Mouse (Mus musculus) lung, postnatal 4 days (tissue): ENCODE measurements around the gene Nsmce4a.

ENCODE experiments used
- DNase-seq, 2 experiments: peaks; one replicate each; pipeline ENCODE4 v3.0.0; 2021

Nsmce4a gene

DNA sequence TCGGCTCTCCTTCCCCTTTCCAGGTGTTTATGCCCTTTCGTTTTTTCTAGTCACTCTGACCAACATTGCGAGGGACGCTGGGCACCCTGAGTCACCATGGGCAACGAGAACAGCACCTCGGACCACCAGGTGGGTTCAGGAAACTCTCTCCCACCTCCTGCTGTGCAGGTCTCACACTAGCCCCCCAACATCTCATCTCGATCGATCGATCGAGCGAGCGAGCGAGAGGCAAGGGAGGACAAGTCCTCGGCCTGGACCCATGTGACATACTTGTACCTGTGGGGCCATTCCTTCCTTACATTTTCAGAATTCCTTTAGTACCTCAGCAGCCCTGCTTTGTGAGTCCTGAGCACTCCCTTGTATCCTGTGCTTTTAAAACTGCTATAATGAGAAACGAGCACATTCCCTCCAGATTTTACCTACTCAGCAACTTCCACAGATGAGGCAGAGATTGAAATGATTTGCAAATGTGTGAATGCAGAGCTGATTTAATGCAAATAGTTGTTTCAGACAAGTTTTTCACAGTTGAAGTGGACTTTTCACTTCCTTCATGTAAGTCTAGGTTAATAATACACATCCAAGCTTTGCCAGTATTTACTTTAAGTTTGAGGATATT is 4.6 kb upstream of the Nsmce4a start, which contains the start of gene Tacc2:
Gene Tacc2 (plus strand): TSS at position 51 of the 616 bp plus-strand sequence.
- no peak for DNase-seq

DNA sequence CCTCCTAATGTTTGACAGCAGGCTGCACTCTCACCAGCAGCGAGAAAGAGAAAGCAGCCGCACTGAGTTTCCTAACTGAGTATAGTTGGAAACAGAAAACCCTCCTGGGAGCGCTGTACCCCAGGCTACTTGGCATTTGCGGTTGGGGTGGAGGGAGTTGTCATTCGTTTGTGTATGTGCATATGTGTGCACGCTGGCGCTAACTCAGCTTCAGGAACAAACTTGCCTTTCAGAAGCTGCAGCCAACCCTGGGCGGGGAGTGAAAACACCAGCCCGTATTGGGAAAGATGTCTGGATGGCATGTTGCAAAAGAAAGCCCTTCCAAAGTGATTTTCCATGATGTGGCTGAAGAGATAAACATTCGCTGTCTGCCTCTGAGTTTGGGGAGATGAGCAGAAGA is 4.1 kb upstream of the Nsmce4a start:
- DNase-seq, result peak; percentile 66 to 84

DNA sequence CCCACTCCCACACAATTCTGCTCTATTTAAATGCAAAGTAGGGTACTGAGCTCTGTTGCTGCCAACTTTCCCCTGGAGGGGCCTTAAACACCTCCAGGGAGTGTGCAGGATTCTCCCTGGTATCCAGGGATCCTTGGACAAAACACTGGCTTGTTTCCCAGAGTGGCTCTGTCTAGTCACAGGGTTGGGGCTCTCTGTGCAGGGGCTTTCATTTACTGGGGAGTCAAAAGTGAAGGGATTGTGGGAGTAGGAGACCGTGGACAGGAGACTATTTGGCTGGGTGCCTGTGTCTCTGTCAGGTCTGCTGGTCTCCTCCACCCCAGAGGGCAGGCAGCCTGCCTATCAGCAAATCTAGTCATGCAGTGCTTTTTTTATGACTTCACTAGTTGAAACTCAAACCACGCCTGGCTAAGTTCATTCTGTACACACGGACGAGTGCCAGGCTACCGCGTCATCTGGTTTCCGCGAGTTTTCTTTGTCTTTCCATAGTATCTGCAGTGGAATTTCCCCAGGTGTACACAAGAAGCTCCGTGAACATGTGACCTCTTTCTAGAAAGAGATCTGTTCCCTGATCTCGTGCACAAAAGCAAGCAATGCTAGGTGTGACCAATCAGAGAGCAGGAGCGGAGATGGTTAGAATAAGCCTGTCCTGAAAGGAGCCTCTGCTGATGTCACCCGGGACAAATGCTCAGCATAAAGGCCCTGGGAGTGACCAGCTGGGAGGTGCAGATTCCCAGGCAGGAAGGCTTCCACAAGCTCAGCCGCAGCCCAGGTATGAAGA is 1.5 kb upstream of the Nsmce4a start:
- peak; percentile 50 to 69 for DNase-seq

DNA sequence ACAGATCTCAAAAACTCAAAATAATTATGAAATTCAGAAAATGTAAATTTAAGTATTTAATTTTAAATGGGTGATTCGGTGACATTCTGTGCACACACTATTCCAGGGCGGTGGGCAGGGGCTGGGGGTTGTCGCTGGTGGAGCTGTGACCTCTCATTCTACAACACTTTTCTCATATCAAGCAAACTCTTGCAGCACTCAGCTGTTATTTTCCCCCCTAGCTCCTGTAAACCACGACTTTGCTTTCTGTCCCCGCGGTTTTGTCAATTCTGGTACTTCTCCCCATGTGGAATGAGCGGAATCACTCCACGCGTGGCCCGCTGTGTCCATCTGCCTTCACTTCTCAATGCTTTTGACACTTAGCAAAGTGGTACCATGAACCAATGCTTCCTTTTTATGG is 828 bp upstream of the Nsmce4a start:
- no peak for DNase-seq

DNA sequence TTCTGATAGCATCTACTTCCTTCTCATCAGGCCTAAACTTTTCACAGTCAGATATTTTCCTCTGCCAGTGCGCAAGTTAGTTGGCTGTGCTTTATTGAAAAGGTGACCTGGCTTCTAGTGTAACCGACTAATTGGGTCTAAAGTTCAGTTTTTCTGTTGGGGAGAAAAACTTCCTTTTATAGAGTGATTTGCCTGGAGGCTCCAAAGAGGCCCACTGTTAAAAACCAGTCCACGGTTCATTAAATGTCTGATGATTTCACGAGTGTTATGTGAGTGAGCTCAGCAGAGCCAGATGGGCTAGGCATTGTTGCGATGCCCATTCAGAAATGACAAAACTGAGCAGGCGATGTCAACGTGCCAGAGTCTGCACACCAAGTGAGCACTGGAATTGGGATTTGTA is 2.4 kb downstream of the Nsmce4a start:
- DNase-seq, result no peak

DNA sequence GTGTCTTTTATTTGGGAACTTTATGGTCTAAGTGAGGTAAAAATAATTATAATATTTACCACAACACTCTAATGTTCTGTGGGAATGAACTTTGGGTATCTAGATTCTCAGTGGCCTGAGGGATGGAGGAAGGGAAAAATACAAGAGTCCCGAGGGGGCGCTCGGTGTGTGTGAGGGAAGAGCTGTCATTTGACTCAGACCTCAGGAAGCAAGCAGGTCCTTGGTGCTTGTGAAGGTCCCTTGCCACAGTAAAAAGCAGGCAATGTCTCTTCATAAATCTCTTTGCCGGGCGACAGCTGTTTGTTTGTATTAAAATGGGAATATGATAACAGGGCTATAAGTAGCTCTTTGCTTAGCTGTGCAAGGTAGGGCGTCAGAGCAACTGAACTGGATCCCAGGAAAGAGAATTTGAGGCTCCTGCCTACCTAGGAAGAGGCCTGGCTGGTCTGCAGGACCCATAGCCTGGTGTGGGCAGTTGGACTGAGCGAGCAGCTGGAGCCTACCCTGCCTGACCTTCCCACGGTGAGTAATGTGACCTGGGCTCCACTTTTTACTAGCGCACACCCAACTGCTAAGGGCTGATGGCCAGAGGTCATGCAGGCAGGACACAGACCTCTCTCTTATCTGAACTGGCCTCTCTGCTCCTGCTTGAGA is 4.0 kb downstream of the Nsmce4a start:
- DNase-seq, result no peak

DNA sequence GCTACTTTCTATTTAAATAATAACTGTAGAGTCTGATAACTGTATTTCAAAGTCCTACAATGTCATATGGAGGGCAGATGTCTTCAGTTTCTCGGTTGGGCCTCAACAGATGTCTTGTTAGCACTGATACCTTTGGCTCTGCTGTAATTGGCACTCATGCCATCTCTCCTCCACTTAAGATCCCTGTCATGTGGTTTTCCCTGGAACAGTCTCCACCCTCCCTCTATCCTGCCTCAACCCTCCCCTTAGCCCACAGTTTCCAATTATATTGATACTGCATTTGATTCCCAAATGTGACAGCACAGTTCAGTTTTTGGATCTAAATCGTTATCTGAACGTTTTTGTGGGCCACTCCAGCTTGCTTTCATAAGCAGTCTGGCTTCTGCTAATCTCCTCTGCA is 8.3 kb downstream of the Nsmce4a start:
- no peak for DNase-seq

DNA sequence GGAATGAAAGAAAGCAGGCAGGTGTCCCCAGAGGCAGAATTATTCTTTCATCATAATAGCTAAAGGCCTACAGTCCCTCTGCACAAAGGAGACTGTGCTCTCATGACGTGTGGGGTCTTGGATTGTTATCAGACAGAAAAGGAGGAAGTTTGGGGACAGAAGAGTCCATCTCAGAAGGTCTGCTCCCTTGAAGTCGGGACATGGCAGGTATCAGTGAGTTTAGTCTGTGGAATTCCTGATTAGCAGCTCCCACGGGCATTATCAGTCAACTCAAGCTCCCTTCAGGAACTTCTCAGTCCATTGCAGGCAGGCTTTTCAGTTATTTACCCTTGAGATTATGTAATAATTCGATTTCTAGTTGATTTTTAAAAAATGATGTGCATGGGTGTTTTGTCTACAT is 9.0 kb downstream of the Nsmce4a start:
- no peak for DNase-seq

DNA sequence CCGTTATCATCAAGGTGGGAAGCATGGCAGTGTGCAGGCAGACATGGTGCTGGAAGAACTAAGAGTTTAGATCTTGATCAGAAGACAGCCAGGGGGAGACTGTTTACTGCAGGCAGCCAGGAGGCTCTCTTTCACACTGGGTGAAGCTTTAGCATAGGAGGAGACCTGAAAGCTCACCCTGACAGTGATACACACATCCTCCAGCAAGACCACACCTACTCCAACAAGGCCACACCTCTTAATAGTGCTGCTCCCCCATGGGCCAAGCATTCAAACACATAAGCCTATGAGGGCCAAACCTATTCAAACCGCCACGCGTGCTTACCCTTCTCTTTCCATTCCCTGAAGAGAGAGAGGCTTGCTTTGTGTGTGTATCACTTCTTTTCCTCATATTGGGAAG is 9.6 kb downstream of the Nsmce4a start:
- no peak for DNase-seq

DNA sequence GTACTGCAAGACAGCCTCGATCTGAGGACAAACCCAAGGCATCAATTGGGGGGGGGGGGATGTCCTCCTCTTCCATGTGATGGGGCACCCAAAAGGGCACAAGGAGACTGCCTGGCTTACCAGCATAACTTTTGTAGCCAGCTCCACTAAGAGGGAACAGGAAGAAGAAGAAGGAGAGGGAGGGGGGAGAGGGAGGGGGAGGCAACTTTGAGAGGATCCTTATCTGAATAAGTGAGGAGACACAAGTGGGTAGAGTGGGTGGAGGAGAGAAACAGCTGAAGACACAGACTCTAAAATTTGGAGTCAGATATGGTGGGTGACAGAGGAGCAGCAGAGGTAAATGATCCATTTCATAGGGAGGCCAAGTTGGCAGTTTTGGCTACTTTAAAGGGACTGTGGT is 12.0 kb downstream of the Nsmce4a start:
- no peak for DNase-seq

DNA sequence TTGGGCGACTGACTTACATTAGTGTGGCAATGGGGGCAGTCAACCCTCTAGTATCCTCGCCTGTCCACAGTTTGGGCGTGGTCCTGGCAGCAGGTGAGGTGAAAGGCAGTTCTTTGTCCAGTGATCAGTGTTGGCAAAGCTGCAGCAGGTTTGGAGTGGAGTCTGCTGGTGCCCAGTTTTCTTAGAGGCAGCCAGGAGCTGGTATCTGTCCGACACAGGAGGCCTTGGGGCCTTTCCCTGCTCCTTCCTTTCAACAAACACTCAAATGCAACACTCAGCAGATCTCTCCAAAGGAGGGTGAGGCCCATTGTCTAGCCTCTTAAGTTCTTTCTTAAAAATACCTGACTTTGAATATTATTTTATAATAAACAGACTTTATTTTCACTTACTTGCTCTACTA is 14.3 kb downstream of the Nsmce4a start:
- DNase-seq, result peak in 1 of 2 experiments; percentile 34

DNA sequence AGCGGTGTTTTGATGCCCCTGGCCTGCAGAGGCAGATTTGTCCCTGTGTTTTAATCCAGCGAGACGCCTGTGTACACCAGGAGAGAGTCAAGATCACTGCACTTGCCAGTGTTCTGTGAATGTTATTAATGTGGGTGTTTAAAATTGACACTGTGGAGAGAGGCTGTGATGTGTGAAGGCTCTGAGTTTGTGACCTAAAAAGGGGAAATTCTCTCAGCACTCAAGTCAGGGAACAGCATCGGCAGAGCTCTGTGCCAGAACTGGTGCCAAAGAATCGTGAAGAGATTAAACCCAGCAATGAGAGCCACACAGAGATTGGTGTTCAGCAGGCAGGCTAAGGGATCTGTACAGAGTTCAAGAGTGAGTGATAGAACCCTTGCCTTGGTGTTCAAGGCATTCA is 17.3 kb downstream of the Nsmce4a start:
- no peak for DNase-seq

DNA sequence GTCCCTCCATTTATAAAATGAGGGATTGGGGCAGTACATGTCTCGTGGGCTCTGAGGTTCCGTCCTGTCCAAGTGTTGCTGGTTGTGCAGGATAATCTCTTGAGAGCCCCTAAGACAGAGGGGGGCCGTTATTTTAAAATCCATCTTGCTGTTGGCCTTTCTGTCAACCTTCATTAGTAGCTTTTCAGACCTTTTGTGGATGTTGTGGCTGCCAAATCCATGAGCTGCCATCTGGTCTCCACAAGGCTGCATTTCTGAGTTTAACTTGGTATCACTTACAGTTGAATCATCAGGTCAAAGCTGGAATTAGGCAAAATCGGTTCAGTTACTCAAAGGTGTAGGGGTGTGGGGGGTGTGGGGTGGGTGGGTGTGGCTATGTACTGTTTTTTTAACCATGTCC is 19.6 kb downstream of the Nsmce4a start:
- no peak for DNase-seq

DNA sequence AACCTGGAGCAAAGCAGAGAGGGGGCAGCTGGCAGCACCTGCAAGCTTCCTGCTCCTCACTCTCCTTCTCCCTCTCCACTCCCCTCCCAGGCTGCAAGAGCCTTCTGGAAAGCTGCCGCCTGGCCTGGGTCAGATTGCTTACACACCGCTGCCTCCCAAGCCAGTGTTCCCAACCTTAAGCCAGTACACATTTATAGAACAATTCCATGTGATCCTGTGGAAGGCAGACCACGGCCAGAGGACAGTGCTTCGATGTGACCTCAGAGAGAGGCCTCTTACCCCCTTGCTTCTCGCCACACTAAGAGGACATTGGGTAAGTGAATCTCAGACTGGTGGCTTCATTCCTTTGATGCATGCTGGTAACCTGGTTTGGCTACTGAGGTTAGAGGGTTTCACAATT is 20.1 kb downstream of the Nsmce4a start:
- DNase-seq, result no peak

DNA sequence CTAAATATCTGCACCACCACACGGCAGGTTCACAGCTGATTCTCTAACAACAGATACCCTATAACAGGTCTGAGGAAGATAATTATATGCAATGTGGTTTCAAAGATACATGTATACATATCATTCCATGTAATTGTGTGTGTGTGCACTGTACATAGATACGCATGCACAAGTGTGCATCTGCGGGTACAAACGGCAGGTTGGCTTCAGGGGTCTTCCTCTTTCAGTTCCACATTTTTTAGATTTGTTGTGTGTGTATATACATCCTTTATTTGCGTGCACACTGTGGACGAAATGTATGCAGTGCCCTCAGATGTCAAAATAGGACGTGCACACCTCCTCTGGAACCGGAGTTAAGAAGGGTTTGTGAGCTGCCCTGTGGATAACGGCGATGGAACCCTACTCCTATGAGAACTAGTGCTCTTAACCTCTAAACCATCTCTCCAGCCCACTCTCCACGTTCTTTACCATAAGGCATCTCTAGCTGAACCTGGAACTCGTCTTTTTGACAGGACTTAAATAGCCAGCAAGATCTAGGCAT is 25.2 kb downstream of the Nsmce4a start:
- DNase-seq, result no peak

DNA sequence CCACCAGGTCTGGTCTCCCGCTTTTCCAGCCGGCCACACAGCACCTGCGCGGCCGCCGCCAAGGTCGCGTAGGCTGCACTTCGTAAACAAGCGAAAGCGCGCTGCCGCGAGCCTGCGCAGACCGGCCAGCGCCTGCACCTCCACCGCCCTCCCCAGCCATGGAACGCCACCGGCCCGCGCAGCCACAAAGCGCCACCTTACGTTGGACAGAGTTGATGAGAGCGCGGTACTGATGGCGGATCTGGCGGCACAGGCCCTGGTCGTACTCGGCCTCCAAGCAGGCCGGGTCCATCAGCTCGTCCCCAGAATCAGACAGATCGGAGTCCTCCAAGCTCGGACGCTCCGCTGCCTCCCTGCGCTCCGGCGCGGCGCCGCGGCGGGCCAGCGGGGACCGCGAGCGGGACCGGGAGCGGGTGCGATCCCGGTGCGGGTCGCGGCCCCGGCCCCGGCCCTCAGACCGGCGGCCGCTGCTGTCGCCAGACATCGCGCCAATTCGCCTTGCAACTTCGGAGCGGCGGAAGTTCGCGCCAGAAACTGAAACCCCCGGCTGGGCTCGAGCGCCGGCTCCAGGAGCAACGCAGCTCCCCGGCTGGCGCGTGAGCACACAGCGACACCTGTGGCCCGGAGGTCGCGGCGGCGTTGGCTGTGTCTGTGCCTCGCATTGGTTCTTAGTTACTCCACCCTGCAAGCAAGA is 26.0 kb downstream of the Nsmce4a start:
- DNase-seq, result peak; percentile 96

DNA sequence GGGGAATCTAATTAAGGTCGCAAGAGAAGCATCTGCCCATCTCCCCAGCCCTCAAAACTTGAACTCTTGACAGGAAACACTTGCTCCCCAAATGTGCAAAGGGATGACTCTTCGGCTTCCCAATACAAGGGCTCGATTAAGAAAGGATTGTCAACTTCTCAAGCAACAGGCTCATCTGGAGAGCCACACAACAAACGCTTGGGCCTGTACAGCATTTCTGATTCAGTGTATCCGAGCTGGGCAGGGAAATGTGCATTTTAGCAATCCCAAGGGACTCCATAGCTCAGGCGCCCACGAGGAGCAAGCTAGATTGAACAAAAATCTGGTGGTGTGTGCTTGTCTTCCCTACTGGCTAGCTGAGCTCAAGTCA is 26.5 kb downstream of the Nsmce4a start:
- DNase-seq, result no peak

DNA sequence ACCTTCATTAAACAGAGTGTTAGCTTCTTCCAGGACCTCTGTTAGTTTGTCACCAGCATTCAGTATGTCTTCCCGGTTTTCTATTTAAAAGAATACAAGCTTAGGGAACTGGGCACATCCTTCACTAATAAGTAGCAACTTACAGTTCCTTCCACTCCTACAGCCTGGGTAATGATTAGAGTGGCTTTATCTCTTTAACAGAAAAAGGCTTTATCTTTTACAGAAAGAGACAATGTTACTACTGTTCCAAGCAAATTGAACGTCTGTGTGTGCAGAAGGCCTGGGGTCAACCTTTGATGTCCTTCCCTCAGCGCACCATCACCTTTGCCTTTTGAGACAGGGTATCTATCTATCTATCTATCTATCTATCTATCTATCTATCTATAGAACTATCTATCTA is 27.0 kb downstream of the Nsmce4a start:
- DNase-seq, result no peak

DNA sequence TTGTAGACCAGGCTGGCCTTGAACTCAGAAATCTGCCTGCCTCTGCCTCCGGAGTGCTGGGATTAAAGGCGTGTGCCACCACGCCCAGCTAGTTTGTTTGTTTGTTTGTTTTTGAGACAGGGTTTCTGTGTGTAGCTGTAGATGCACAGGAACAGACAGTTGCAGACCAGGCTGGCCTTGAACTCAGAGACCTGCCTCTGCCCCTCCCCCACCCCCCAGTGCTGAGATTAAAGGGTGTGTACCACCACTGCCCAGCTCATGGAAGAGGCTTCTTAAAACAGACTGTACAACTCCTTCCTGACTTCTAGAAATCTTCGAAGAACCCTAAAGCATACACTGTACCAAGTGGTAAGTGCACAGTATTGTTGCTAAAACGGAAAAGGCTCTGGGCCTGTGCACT is 27.5 kb downstream of the Nsmce4a start:
- DNase-seq, result no peak

DNA sequence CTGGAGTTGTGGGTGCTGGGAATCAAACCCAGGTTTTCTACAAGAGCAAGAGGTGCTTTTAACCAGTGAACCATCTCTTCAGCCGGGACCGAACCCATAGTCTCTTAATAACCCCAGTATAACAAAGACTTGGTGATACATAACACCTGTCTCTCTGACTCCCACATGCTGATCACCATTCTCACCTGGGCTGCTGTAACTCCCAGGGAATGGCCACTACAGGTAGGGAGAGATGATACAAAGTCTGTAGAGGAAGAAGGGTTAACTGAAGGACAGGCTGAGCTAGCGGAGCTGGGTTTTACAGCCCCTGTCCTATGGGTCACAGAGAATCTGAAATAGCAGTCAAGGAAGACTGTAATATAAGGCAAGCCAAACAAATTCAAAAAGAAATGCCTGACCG is 29.7 kb downstream of the Nsmce4a start:
- no peak for DNase-seq

DNA sequence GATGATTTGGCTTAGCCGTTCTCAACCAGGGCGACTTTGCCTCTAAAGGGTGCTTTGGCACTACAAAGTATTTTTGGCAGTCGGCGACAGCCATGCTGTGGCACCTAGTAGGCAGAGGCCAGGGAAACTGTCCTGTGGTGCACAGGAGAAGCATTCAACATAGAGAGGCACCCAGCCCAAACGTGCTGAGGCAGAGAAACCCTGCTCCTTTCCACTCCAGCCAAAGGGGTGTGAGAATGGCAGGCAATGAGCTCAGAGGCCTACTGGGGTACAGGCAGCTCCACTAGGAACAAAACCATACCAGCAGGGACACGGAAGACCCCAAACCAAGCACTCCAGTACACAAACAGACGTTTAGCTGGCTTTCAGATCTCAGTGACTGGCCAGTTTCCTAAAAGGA is 32.7 kb downstream of the Nsmce4a start:
- DNase-seq, result no peak

DNA sequence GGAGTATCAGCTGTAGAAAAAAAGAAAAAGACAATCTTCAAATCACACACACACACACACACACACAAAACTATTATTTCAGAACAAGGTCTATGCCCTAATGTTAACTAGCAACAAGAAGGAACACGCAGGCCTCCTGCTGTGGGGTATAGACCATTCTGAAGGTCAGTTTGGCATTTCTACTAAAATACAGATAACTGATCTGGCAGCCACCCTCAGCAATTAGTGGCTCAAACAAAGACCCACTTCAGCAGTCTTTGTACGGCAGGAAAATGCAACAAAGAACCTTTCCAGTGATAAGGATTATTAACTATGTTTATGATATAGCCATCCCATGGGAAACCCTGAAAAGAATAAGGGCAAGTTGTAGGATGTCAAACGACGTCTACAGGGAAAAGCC is 35.9 kb downstream of the Nsmce4a start:
- DNase-seq, result no peak

DNA sequence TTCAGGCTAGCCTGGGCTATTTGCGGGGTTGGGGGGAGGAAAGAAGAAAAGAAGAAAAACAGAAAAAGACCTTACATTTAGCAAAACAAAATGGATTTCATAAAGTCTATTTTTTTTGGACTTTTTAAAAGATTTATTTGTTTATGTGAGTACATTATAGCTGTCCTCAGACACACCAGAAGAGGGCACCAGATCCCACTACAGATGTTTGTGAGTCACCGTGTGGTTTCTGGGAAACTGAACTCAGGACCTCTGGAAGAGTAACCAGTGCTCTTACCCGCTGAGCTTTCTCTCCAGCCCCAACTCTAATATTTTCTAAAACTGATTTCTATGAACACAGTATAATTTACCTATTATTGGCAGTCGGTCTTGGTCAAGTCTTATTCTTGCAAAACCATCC is 37.7 kb downstream of the Nsmce4a start:
- DNase-seq, result no peak
